Mouse (Mus musculus): Measurements from ENCODE around the gene Phf23.

The Phf23 gene

GRCm38 (mm10) chr11:70024151-70024514 lies 28.6 kb downstream of the Phf23 start:
- DNase-seq = no peak

GRCm38 (mm10) chr11:70026689-70027088 lies 31.1 kb downstream of the Phf23 start:
- DNase-seq = no peak

DNA sequence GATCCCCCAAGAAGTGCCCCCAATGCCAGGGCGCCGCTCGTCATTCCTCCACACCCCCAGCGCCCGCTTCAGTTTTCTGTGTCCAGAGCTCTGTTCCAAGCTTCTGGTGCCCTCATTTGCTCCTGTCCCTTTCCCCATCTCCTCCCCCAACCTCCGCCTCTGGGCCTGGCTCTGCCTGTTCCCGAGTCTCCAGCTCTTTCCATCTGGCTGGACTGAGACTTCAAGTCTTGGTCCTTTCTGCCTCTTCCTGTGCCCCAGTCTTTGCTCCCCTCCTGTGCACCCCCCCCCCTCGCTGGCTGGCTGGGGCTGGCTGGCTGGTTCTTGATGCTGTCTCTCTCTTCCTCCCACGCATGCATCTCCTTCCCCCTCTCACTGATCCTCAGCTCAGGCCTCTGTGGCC lies 31.8 kb downstream of the Phf23 start:
- no peak for DNase-seq

DNA sequence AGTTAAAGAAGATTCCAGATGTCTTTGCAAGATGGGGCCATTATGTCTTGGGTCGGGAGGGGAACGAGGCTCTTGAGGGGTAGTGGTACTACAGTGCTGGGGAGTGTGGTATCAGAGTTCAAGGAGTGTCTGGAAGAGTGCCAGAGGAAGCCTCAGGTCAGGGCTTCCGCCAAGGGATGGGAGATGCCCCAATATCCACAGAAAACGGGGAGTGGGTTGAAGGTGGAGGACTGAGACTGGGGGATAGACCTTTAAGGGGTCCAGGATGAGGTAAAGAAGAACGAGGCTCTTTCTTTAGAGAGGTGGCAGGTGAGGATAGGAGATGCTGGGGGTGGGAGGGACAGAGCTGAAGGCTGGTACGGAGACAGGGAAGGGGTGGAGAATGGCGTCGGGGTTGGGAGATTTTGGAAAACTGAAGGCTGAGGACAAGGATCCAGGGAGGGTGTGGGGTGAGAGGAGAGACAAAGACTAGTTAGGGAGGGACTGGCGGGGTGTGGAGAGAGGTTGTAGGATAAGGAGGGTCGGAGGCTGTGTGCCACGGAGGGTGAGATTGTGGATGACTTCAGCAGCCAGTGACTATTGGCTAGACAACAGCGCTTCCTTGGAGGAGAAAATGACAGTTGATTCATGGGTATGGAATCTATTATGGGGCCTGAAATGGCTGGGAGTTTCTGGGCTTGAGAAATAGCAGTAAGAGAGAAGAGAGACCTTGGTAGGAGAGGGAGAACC lies 33.0 kb downstream of the Phf23 start:
- no peak for DNase-seq

DNA sequence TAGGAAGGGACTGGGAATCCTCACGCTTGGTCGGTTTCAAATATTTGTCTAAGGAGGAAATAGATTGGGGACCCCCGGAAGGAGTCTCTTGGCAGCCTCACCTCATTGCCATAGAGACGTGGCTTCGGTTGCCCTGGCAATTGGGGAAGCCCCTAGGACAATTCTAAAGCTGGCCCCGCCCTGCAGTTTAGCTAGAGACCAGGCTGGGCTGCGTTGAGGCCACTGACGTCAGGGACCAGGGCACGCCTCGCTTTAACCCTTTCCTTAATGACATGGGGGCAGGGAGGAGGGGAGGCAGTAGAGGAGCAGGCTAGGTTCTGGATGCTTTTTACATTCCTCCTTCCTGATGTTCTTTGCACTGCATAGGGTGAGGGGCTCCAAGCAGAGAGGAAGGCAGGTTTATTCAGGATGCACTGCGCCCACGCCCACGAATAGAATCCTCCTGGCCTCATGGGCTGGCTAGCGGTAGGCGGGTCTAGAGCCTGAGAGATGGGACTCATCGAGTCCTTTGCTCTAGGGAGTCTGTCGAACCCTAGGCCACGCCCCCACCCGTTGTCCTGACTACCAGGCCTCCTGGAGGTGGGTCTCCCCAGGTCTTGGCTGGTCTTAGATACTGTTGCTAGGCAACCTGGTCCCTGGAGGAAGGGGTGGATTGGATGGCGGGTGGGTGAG lies 33.7 kb downstream of the Phf23 start:
- peak; percentile 89 to 93 for DNase-seq

DNA sequence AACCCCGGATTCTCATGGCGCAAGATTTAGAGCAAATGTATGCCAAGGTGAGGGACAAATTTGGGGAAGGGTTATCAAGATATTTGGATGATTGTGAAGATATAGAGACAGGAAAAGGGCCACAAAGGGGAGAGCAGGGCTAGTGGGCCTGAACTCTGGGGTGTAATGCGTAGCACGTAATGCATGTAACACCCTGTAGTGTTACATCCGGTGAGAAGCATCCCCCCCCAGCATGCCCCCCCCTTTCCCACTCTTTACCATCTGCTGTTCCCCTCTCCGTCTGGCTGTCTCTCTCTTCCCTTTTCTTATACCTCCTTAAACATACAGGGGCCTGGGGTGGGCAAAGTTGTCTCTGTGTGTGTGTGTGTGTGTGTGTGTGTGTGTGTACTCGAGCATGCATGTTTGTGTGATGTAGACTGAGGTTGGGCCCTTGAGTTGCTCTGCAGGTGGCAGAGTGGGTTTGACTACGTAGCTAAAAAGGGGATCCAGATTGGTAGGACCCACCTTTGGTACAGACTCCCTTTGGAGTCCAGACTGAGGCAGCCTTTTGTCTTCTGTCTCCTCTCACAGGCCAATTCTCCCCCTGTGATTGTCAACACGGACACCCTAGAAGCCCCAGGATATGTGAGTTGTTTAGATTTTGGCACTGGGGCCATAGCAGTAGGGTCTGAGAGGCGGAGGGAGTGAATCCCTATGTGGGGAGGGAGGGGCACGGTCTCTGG lies 34.4 kb downstream of the Phf23 start:
- DNase-seq = no peak

- DNase-seq = no peak
These were observed 35.2 kb downstream of the Phf23 start for GRCm38 (mm10) chr11:70030651-70031320.

GRCm38 (mm10) chr11:70031321-70031670 lies 35.7 kb downstream of the Phf23 start:
- no peak for DNase-seq

GRCm38 (mm10) chr11:70038174-70038573 lies 42.6 kb downstream of the Phf23 start:
- DNase-seq = no peak

- no peak for DNase-seq
These were observed 44.1 kb downstream of the Phf23 start for GRCm38 (mm10) chr11:70039631-70040030.

GRCm38 (mm10) chr11:70040184-70040583 lies 44.6 kb downstream of the Phf23 start:
- no peak for DNase-seq

GRCm38 (mm10) chr11:70042309-70043085 lies 46.9 kb downstream of the Phf23 start:
- no peak for DNase-seq

DNA sequence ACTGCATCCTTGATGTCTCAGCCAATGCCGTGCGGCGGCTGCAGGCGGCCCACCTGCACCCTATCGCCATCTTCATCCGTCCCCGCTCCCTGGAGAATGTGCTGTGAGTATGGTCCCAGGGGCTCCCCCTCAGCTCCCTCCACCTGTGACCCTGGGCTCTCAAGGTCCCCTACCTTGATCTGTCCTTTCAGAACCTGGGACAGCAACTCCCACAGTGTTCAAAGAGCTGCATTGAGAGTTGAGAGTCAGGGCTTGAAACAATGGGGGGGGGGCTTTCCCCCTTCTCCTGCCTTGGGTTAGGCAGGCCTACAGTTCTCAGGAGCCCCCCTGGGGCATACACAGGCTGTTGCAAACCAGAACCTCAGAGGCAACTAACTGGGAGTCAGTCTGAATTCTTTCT lies 48.1 kb downstream of the Phf23 start:
- no peak for DNase-seq

DNA sequence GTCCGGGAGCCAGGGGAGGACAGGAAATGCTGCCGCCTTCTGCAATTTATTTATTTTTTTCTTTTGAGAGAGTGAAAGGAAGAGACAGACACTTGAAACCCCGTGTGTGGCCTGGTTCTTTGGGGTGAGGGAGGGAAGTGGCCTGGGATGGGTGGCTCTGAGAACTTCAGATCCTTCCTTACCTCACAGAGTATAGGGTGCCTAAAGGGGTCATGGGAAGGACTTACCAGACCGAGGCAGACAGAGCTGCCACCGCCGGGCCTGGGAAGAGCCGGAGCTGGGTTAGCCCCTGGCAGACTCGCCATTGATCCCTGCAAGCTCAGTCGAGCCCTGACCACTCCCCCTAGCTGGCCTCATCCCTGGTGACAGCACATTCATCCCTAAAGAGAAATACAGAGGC lies 49.9 kb downstream of the Phf23 start:
- no peak for DNase-seq

GRCm38 (mm10) chr11:70049366-70049765 lies 53.8 kb downstream of the Phf23 start:
- no peak for DNase-seq
